Mouse (Mus musculus): Measurements from ENCODE around the gene Cldn4. TPM values are rescaled to one million over a fixed set of nuclear protein-coding genes. Genes with fewer than 3 reads are reported as not detected.

Cldn4 gene
- 1 to 10 TPM in 1 of 2 experiments, under 1 TPM in 1; 0.23 to 7.8 TPM for total RNA-seq (2021)
- long read RNA-seq, experiment 1, result 0 reads
- long read RNA-seq, experiment 2, transcript Cldn4-201 (1 exons, 1,816 nt), result major isoform, 9 of 9 reads
- long read RNA-seq, experiment 2, partial matches to known transcripts, result 0 of 9 reads
- long read RNA-seq, experiment 2, other reads (novel, unspliced or antisense), result 0 of 9 reads

DNA sequence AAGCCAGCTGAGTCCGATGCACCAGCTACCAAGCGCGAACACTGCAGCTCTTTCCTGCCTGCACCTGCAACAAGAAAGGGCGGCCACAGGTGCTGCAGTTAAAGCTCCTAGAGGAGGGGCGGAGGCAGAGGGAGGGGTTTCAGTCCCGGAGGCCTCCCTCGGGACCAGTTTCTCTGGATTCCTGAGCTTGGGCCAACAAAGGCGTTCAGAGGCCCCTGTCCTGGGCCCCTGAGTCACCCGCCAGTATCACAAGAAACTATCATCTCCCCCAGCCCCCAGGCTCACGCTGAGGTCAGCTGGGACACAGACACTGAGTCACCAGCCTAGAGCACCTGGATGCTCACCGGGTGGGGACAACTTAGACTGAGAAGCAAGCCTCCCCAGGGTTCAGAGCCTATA, at the start of gene Cldn4:
Gene Cldn4, minus strand, starts transcription at position 78 of the 399 bp plus-strand sequence.
- no peak for DNase-seq (ENCODE audit: low spot score in 2 of 2)

DNA sequence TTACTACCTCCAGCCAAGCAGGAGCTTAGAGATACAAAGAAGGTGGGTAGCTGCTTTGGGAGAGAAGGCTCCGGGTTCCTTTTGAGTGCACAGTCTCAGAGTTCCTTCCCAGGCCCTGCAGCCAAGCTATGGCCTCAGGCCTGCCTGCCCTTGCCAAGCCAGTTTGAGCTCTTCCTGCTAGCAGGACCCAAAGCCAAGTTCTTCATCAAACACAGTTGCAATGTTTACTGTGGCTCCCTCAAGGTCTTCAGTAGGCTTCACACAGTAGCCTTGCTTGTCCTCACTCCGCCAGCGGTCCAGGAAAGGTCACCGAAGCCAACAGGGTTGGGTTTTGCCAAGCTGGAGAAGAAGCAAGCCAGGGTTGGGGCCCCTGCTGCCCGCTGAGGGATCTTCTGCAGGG, 45.8 kb upstream of the Cldn4 start:
- no peak for DNase-seq (ENCODE audit: low spot score in 2 of 2)

GRCm38 (mm10) chr5:134989741-134990140, 43.0 kb upstream of the Cldn4 start:
- no peak for DNase-seq (ENCODE audit: low spot score in 2 of 2)

DNA sequence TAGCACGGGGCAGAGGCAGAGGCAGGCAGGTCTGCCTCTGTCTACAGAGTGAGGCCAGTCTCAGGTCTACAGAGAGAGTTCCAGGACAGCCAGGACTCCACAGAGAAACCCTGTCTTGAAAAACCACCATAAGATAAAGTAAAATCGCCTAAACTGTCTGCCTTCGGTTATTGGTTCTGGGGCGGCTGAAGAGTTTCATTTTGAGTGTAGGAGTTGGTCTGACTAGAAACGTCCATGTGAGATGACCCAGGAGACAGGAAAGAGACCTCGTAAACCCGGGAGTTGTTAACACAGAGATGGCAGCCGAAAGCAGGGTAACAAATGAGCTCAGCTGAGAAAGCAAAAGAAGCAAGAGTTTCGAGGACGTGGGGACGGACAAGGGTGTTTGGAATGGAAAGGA, 42.4 kb upstream of the Cldn4 start:
- DNase-seq (ENCODE audit: low spot score in 2 of 2), result no peak

DNA sequence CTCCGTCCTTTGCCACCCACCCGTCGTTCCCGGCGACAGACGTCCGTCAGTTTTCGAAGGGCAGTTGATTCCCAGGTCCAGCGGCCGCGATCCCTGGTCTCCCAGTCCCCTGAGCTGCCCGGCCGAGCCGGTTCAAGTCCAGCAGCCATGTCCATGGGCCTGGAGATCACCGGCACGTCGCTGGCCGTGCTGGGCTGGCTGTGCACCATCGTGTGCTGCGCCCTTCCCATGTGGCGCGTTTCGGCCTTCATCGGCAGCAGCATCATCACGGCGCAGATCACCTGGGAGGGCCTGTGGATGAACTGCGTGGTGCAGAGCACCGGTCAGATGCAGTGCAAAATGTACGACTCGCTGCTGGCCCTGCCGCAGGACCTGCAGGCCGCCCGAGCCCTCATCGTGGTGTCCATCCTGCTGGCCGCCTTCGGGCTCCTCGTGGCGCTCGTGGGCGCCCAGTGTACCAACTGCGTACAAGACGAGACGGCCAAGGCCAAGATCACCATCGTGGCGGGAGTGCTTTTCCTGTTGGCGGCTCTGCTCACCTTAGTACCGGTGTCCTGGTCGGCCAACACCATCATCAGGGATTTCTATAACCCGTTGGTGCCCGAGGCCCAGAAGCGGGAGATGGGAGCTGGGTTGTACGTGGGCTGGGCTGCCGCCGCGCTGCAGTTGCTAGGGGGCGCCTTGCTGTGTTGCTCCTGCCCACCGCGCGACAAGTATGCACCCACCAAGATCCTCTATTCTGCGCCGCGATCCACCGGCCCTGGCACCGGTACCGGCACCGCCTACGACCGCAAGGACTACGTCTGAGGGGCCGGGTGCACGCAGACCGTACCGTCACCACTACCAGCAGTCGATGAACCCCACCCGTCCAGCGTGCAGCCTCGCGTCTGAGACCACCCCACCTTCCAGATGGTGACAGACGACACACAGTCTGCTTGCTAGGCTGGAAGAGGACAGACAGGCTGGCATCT, 39.8 kb upstream of the Cldn4 start:
- no peak for DNase-seq (ENCODE audit: low spot score in 2 of 2)

DNA sequence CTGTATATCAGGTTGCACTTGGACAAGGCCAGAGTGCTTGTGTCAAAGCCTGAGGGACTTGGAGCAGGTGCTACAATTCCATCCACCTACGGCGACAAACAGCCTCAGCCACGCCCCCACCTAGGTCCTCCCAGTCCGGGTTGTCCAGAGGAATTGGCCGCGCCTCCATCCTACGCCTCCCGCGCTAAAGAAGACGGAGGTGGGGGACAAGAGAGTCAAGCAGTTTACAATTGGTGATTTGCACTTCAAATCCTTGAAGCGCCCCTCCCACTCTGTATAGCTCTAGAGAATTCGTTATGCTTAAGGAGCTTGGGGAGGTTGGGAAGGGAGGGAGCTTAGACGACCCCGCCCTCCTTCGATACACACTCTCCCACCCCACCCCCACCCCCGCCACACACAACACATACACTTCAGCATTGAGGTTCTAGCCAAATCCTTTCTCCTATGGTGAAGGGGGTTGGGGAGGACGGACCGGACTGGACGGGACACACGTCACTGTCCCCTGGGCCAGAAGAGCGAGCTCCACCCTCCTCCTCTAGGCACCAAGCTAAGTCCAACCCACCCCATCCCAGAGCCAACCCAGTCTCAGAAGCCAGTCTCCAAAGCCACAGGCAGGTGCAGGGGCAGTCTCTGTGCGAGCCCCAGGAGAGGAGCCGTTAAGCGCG, 39.0 kb upstream of the Cldn4 start, which contains the start of gene Cldn3:
Gene Cldn3, plus strand, starts transcription at position 582 of the 665 bp plus-strand sequence.
- DNase-seq (ENCODE audit: low spot score in 2 of 2), result no peak

DNA sequence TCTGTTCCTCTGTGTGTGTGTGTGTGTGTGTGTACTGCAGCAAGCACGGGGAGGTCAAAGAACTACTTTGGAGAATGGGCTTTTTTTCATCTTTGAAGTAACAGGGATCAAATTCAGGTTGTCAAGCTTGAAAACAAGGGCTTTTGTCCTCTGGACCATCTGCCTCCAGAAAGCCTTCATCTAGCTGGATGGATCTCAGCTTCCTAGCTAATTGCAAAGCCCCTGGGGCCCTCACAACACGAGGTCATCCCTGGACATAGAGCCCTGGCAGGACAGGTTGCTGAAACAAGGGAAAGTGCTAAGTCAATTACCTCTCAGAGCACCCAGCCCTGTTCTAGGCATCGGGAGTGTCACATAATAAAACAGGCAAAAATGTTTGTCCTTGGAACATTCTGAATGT, 37.0 kb upstream of the Cldn4 start:
- no peak for DNase-seq (ENCODE audit: low spot score in 2 of 2)

DNA sequence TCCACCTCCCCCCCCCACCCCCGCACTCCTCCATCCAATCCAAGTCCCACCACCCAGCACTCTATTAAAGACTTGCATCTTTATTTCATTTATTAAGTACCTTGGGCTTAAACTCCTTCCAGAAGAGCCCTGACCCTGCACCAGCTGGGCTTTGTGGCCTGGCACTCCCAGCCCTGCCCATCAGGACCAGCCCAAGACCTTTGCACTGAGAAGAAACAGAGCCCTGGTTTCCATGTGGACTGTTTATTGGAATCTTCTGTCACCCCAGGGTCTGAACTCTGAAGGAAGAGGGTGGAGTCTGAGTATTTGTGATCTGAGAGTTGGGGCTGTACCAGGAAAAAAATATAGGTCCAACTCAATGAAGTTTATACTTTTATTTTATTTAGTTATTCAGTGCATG, 36.4 kb upstream of the Cldn4 start:
- DNase-seq (ENCODE audit: low spot score in 2 of 2), result no peak

- no peak for DNase-seq (ENCODE audit: low spot score in 2 of 2)
Measured at GRCm38 (mm10) chr5:134981149-134981548, 34.4 kb upstream of the Cldn4 start.

- no peak for DNase-seq (ENCODE audit: low spot score in 2 of 2)
Measured at GRCm38 (mm10) chr5:134977837-134978236, 31.1 kb upstream of the Cldn4 start.

DNA sequence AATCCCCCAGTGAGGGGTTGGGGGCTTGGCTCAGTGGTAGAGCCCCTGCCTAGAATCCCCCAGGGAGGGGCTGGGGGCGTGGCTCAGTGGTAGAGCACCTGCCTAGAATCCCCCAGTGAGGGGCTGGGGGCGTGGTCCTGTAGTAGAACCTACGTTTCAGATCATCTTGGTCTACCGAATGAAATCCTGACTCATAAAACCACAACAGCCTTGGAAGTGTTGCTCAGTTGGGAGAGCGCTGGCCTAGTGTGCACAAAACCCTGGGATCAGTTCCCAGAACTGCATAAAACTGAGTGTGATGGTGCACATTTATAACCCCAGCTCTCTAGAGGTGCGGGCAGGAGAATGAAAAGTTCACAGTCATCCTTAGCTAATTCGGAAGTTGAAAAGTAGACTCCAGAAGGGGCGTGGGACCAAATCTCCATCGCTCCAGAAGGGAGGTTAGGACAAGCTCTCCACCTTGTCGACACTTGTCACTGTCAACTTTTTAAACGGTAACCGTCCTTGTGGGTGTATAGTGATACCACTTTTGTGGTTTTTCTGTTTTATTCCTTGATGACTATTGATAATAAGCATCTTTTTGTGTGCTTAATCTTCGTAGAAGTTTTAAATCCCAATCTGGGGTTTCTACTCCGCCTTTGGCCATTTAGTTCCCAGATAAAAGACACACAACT, 30.0 kb upstream of the Cldn4 start:
- no peak for DNase-seq (ENCODE audit: low spot score in 2 of 2)

GRCm38 (mm10) chr5:134976164-134976563, 29.4 kb upstream of the Cldn4 start:
- DNase-seq (ENCODE audit: low spot score in 2 of 2), result no peak

- DNase-seq (ENCODE audit: low spot score in 2 of 2), result no peak
Measured at GRCm38 (mm10) chr5:134974921-134975320, 28.2 kb upstream of the Cldn4 start.

GRCm38 (mm10) chr5:134974294-134974693, 27.6 kb upstream of the Cldn4 start:
- DNase-seq (ENCODE audit: low spot score in 2 of 2), result no peak

- DNase-seq (ENCODE audit: low spot score in 2 of 2), result no peak
Measured at GRCm38 (mm10) chr5:134973526-134973925, 26.8 kb upstream of the Cldn4 start.

DNA sequence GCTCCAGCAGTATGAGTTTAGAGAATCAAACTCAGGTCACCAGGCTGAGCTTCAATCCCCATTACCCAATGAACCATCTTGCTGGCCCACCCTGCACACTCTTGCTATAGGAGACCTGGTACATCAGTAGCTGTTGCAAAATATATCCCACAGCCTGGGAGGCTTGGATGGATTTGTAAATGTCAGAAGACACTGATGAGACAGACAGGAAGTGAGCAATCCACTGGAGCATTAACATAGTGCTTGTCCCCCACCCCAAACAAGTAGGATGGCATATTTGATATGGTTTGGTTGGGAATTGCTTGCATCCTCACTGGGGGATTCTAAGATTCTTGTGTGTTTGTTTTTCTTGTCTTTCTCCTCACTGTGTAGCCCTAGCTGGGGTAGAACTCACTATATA, 26.3 kb upstream of the Cldn4 start:
- DNase-seq (ENCODE audit: low spot score in 2 of 2), result no peak

DNA sequence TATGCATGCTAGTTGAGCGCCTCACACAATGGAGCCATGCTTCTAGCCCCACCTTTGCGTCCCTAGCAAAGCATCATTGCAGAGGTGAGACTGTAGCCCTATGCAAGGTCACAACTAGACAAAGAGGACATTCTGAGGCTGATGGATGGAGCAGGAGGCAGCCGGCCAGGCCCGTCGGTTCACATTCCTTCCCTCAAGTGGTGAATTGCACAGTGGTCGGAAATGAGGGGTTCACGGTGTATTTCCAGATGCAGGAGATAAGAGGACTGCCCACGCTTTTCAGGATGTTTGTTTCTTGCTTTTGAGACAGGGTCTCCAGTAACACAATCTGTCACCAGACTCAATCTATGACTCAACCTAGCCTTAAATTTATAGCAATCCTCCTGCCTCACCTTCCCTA, 23.9 kb upstream of the Cldn4 start:
- DNase-seq (ENCODE audit: low spot score in 2 of 2), result no peak

DNA sequence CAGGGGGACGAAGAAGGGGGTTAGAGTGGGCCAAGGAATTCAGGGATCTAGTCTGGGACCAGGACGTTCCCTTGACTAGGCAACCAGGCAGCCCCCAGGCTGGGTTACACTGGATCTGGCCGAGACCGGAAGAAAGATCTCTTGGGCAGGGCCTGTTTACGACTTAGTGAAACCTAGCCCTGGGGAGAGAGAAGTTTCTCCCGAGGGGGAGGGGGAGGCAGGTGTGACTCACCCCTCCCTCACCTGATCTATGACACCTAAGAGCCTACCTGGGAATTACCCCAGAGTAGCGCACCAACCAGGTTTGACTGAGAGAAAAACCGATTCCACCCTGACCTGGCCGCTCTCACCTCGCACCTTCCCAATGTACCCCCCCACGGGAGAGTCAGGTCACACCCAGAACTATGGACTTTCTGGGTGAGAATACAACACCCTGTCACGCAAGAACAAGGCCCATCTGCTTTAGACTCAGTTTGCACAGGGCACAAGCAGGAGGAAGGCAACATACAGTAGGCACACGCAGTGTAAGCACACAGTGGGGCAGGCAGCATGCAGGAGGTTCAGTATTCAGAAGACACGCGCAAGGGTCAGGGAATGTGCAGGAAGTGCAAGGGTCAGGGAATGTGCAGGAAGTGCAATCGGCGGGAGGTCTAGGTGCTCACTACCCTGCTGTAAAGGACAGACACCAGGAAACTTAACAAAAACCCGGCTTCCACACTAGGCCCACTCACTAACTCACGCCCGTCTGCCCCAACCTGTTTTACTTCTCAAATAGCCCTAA, 20.6 kb upstream of the Cldn4 start:
- DNase-seq (ENCODE audit: low spot score in 2 of 2), result no peak

DNA sequence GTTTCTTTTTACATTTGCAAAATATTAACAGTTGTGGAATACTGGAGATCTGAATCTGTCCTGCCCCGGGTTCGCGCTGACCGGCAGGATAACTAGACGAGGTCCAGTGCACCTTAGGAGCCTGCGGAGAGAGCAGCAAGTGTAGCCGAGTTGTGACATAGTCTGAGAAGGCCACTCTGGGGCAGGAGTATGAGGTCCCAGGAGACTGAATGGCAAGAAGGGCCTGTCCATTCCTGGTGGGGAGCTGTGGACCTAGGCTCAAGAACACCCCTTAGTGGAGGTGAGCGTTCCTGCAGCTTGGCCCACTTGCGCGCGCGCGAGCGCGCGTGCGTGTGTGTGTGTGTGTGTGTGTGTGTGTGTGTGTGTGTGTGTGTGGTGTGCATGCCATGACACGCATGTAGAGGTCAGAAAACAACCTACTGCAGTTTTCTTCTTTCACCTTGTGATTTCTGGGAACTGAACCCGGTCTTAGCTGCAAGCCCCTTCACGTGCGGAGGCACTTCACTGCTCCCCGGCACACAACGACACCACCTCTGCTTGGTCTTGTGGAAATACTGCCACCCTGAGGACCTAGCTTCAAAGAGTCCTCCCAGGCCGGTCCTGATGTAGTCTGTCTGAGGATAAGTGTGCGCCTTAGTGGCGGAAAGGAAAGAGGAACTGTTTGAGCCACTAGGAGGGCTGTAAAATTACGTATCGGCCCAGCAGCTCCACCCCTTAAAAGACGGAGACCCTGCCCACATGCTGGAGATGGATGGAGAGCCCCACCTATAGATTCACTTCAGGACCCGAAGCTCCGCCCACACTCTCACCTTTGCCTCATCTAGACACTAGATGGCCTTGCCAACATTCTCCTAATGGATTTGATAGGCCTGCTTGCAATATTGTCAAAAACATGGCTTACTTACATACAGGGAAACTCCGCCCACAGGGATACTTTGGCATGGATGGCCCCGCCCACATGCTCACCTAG, 19.4 kb upstream of the Cldn4 start:
- DNase-seq (ENCODE audit: low spot score in 2 of 2), result no peak

All from adrenal gland, postnatal 4 days (tissue).